Mouse (Mus musculus) ovary, postnatal 36 days (tissue): ENCODE data around the gene Nphs2.

Experiments used
- DNase-seq: peaks from one replicate; pipeline ENCODE4 v3.0.0; 2022; ENCODE audit warnings: low spot score, mixed read lengths

Gene Nphs2

GRCm38 (mm10) chr1:156365740-156366139, 55.2 kb downstream of the Nphs2 start, which contains the start of gene Gm2000:
Gm2000 (plus strand) TSS chr1:156366040.
- DNase-seq: no peak
